Mouse (Mus musculus) left cerebral cortex, postnatal 25 days (tissue): ENCODE measurements around the gene Cmtm4. TPM values are rescaled to one million over a fixed set of nuclear protein-coding genes. Genes with fewer than 3 reads are reported as not detected.
"Not testable (repeated sequence)": the region's sequence is repeated elsewhere in the genome, so short reads cannot be mapped to it uniquely, and the experiment has no call there.

Experiments used
- DNase-seq, 2 experiments: peaks; one replicate each; pipeline ENCODE4 v3.0.0; 2022; ENCODE audit warnings: low spot score in 2 of 2, mixed read lengths in 1 of 2
- intact Hi-C: fragments of 180-260 bp; cut with DNase I; formaldehyde crosslinking; loops from one replicate; pipeline ENCODE4 v1.15.1; 2025
- total RNA-seq, 2 experiments: library from RNA; stranded (reverse); gene quantifications; 2 replicates each; pipeline ENCODE4 v1.2.3; 2021

The Cmtm4 gene
- total RNA-seq, 2 experiments from 2014 or later = 74.8 to 81.5 TPM

GRCm38 (mm10) chr8:104304962-104305361, 90.6 kb downstream of the Cmtm4 start:
- no peak for DNase-seq
- intact Hi-C loops = no loop called here

- DNase-seq, intact Hi-C loops: not testable (repeated sequence)
These were observed 93.1 kb downstream of the Cmtm4 start for GRCm38 (mm10) chr8:104302536-104302935.

- intact Hi-C loops = not testable (repeated sequence)
These were observed 94.0 kb downstream of the Cmtm4 start for GRCm38 (mm10) chr8:104301577-104301976.

More at GRCm38 (mm10) chr8:104301577-104301976, 94.0 kb downstream of the Cmtm4 start:
- DNase-seq = not testable (repeated sequence)

Other genes with a start within 250 kb of the Cmtm4 start
- gene Bean1, start 225.4 kb downstream of the Cmtm4 start, total RNA-seq = 10 to 100 TPM in 1 of 2 experiments, 1 to 10 TPM in 1; 9.5 to 11.2 TPM
- 10 to 100 TPM; 36.5 to 36.7 TPM for gene Tk2, start 147.2 kb downstream of the Cmtm4 start, total RNA-seq
- 1 to 10 TPM; 6.5 to 7.5 TPM for gene Cklf, start 144.9 kb downstream of the Cmtm4 start, total RNA-seq
- gene Cmtm2a, start 102.6 kb downstream of the Cmtm4 start, total RNA-seq = not detected
- gene Gm45711, start 85.7 kb downstream of the Cmtm4 start, total RNA-seq = not detected
- not detected for gene Cmtm1, start 85.7 kb downstream of the Cmtm4 start, total RNA-seq
- gene Gm11020, start 74.2 kb downstream of the Cmtm4 start, total RNA-seq = not detected
- not detected for gene Cmtm2b, start 73.6 kb downstream of the Cmtm4 start, total RNA-seq
- 10 to 100 TPM in 1 of 2 experiments, 1 to 10 TPM in 1; 9.3 to 12.2 TPM for gene Cmtm3, start 56.4 kb downstream of the Cmtm4 start, total RNA-seq
- 100 to 1,000 TPM; 267 to 283 TPM for gene Dync1li2, start 47.2 kb upstream of the Cmtm4 start, total RNA-seq
- gene Terb1, start 114.1 kb upstream of the Cmtm4 start, total RNA-seq = 1 to 10 TPM; 1.9 to 2.3 TPM
- gene Nae1, start 138.8 kb upstream of the Cmtm4 start, total RNA-seq = 10 to 100 TPM; 44.5 to 50.5 TPM
- gene Car7, start 138.9 kb upstream of the Cmtm4 start, total RNA-seq = 10 to 100 TPM; 28.9 to 30.7 TPM
- gene Pdp2, start 195.6 kb upstream of the Cmtm4 start, total RNA-seq = 1 to 10 TPM; 7.6 to 8.4 TPM
- not detected for gene Cdh16, start 228.6 kb upstream of the Cmtm4 start, total RNA-seq
- 1 to 10 TPM; 3.4 to 3.9 TPM for gene Rrad, start 235.5 kb upstream of the Cmtm4 start, total RNA-seq
- 10 to 100 TPM; 33.1 to 33.5 TPM for gene Ciao2b, start 246.2 kb upstream of the Cmtm4 start, total RNA-seq